Mouse (Mus musculus): Measurements from ENCODE around the gene Pak1ip1. TPM values are rescaled to one million over a fixed set of nuclear protein-coding genes. Genes with fewer than 3 reads are reported as not detected.

The Pak1ip1 gene
- total RNA-seq, 1 experiment = 117 TPM

GRCm38 (mm10) chr13:41030098-41030497 is 29.3 kb downstream of the Pak1ip1 start:
- Histone ChIP-seq H3K4me3 (ENCODE audit: insufficient read depth in 1 of 2, low read depth in 1 of 2, low read length in 2 of 2, poor library complexity in 1 of 2, severe bottlenecking in 1 of 2) (no peak overlapping the region), H3K27ac (ENCODE audit: insufficient read depth, low read depth, low read length, poor library complexity, severe bottlenecking) (no peak overlapping the region), H3K9me3 (ENCODE audit: control insufficient read depth, insufficient read depth, low read depth, low read length) (no peaks in the 10 kb centered on the region), H3K36me3 (ENCODE audit: control insufficient read depth, insufficient read depth, low read length, poor library complexity, severe bottlenecking) (no peaks in the 10 kb centered on the region), H3K4me1 (ENCODE audit: control insufficient read depth in 2 of 2, insufficient read depth in 2 of 2, low read length in 2 of 2, poor library complexity in 1 of 2) (0 out of 4 replicates have a peak, but pooled peaks cover 0 to 3% of the 10 kb centered on the region in 2 experiments), H3K9ac (ENCODE audit: insufficient read depth, low read depth, low read length, poor library complexity, severe bottlenecking) (no peak overlapping the region)
- DNase-seq (ENCODE audit: low read depth, low spot score) = no peak
- TF ChIP-seq ZC3H11A (IDR thresholded peaks at IDR 0.05; ENCODE audit: borderline replicate concordance, low read depth, low read length) = no peak
- no peak for TF ChIP-seq ZNF384 (IDR thresholded peaks at IDR 0.05; ENCODE audit: low read depth, low read length)
- no peak for TF ChIP-seq HCFC1 (IDR thresholded peaks at IDR 0.05; ENCODE audit: borderline replicate concordance, insufficient read depth, low read length)
- no peak for TF ChIP-seq CHD2 (IDR thresholded peaks at IDR 0.05; ENCODE audit: low read depth, low read length)
- no peak for TF ChIP-seq MAFK (IDR thresholded peaks at IDR 0.05; ENCODE audit: insufficient read depth, low read depth, low read length)
- in situ Hi-C loops (cut with MboI; ENCODE audit: low sequenced_read_pairs in 2 of 2, unreplicated experiment in 2 of 2) = no loop called here

- H3K4me1 ChIP-seq (ENCODE audit: control insufficient read depth in 2 of 2, insufficient read depth in 2 of 2, low read length in 2 of 2, poor library complexity in 1 of 2) = no peaks in the 10 kb centered on the region
- no peaks in the 10 kb centered on the region for H3K9me3 ChIP-seq (ENCODE audit: control insufficient read depth, insufficient read depth, low read depth, low read length)
- H3K9ac ChIP-seq (ENCODE audit: insufficient read depth, low read depth, low read length, poor library complexity, severe bottlenecking) = no peak overlapping the region
- no peak overlapping the region for H3K4me3 ChIP-seq (ENCODE audit: insufficient read depth in 1 of 2, low read depth in 1 of 2, low read length in 2 of 2, poor library complexity in 1 of 2, severe bottlenecking in 1 of 2)
- H3K27ac ChIP-seq (ENCODE audit: insufficient read depth, low read depth, low read length, poor library complexity, severe bottlenecking) = no peak overlapping the region
- TF ChIP-seq ZNF384 (IDR thresholded peaks at IDR 0.05; ENCODE audit: low read depth, low read length) (no peak), MAFK (IDR thresholded peaks at IDR 0.05; ENCODE audit: insufficient read depth, low read depth, low read length) (no peak), ZC3H11A (IDR thresholded peaks at IDR 0.05; ENCODE audit: borderline replicate concordance, low read depth, low read length) (no peak), CHD2 (IDR thresholded peaks at IDR 0.05; ENCODE audit: low read depth, low read length) (no peak), HCFC1 (IDR thresholded peaks at IDR 0.05; ENCODE audit: borderline replicate concordance, insufficient read depth, low read length) (no peak)
- in situ Hi-C loops (cut with MboI; ENCODE audit: low sequenced_read_pairs in 2 of 2, unreplicated experiment in 2 of 2) = no loop called here
- no peaks in the 10 kb centered on the region for H3K36me3 ChIP-seq (ENCODE audit: control insufficient read depth, insufficient read depth, low read length, poor library complexity, severe bottlenecking)
- no peak for DNase-seq (ENCODE audit: low read depth, low spot score)
Observed at GRCm38 (mm10) chr13:41042511-41042910, 41.7 kb downstream of the Pak1ip1 start.

- TF ChIP-seq CHD2 (IDR thresholded peaks at IDR 0.05; ENCODE audit: low read depth, low read length) (no peak), ZC3H11A (IDR thresholded peaks at IDR 0.05; ENCODE audit: borderline replicate concordance, low read depth, low read length) (no peak)
- no peak overlapping the region for H3K27ac ChIP-seq (ENCODE audit: insufficient read depth, low read depth, low read length, poor library complexity, severe bottlenecking)
- H3K9me3 ChIP-seq (ENCODE audit: control insufficient read depth, insufficient read depth, low read depth, low read length) = no peaks in the 10 kb centered on the region
- no peaks in the 10 kb centered on the region for H3K4me1 ChIP-seq (ENCODE audit: control insufficient read depth in 2 of 2, insufficient read depth in 2 of 2, low read length in 2 of 2, poor library complexity in 1 of 2)
- in situ Hi-C loops (cut with MboI; ENCODE audit: low sequenced_read_pairs in 2 of 2, unreplicated experiment in 2 of 2) = no loop called here
- no peak overlapping the region for H3K4me3 ChIP-seq (ENCODE audit: insufficient read depth in 1 of 2, low read depth in 1 of 2, low read length in 2 of 2, poor library complexity in 1 of 2, severe bottlenecking in 1 of 2)
- no peak overlapping the region for H3K9ac ChIP-seq (ENCODE audit: insufficient read depth, low read depth, low read length, poor library complexity, severe bottlenecking)
- DNase-seq (ENCODE audit: low read depth, low spot score) = no peak
- no peaks in the 10 kb centered on the region for H3K36me3 ChIP-seq (ENCODE audit: control insufficient read depth, insufficient read depth, low read length, poor library complexity, severe bottlenecking)
Observed at GRCm38 (mm10) chr13:41045901-41046300, 45.1 kb downstream of the Pak1ip1 start.

GRCm38 (mm10) chr13:41047280-41047679 is 46.5 kb downstream of the Pak1ip1 start:
- H3K9me3 ChIP-seq (ENCODE audit: control insufficient read depth, insufficient read depth, low read depth, low read length) = no peaks in the 10 kb centered on the region
- TF ChIP-seq ZNF384 (IDR thresholded peaks at IDR 0.05; ENCODE audit: low read depth, low read length) (no peak), MAFK (IDR thresholded peaks at IDR 0.05; ENCODE audit: insufficient read depth, low read depth, low read length) (no peak), ZC3H11A (IDR thresholded peaks at IDR 0.05; ENCODE audit: borderline replicate concordance, low read depth, low read length) (no peak), HCFC1 (IDR thresholded peaks at IDR 0.05; ENCODE audit: borderline replicate concordance, insufficient read depth, low read length) (no peak), CHD2 (IDR thresholded peaks at IDR 0.05; ENCODE audit: low read depth, low read length) (no peak)
- no peak overlapping the region for H3K4me3 ChIP-seq (ENCODE audit: insufficient read depth in 1 of 2, low read depth in 1 of 2, low read length in 2 of 2, poor library complexity in 1 of 2, severe bottlenecking in 1 of 2)
- no peak overlapping the region for H3K9ac ChIP-seq (ENCODE audit: insufficient read depth, low read depth, low read length, poor library complexity, severe bottlenecking)
- no peak for DNase-seq (ENCODE audit: low read depth, low spot score)
- H3K36me3 ChIP-seq (ENCODE audit: control insufficient read depth, insufficient read depth, low read length, poor library complexity, severe bottlenecking) = no peaks in the 10 kb centered on the region
- in situ Hi-C loops (cut with MboI; ENCODE audit: low sequenced_read_pairs in 2 of 2, unreplicated experiment in 2 of 2) = no loop called here
- no peak overlapping the region for H3K27ac ChIP-seq (ENCODE audit: insufficient read depth, low read depth, low read length, poor library complexity, severe bottlenecking)
- no peaks in the 10 kb centered on the region for H3K4me1 ChIP-seq (ENCODE audit: control insufficient read depth in 2 of 2, insufficient read depth in 2 of 2, low read length in 2 of 2, poor library complexity in 1 of 2)

GRCm38 (mm10) chr13:41051965-41052364 is 51.1 kb downstream of the Pak1ip1 start:
- Histone ChIP-seq H3K36me3 (ENCODE audit: control insufficient read depth, insufficient read depth, low read length, poor library complexity, severe bottlenecking) (no peaks in the 10 kb centered on the region), H3K9ac (ENCODE audit: insufficient read depth, low read depth, low read length, poor library complexity, severe bottlenecking) (no peak overlapping the region), H3K9me3 (ENCODE audit: control insufficient read depth, insufficient read depth, low read depth, low read length) (no peaks in the 10 kb centered on the region), H3K4me3 (ENCODE audit: insufficient read depth in 1 of 2, low read depth in 1 of 2, low read length in 2 of 2, poor library complexity in 1 of 2, severe bottlenecking in 1 of 2) (no peak overlapping the region), H3K27ac (ENCODE audit: insufficient read depth, low read depth, low read length, poor library complexity, severe bottlenecking) (no peak overlapping the region), H3K4me1 (ENCODE audit: control insufficient read depth in 2 of 2, insufficient read depth in 2 of 2, low read length in 2 of 2, poor library complexity in 1 of 2) (no peaks in the 10 kb centered on the region)
- no peak for TF ChIP-seq CHD2 (IDR thresholded peaks at IDR 0.05; ENCODE audit: low read depth, low read length)
- DNase-seq (ENCODE audit: low read depth, low spot score) = no peak
- in situ Hi-C loops (cut with MboI; ENCODE audit: low sequenced_read_pairs in 2 of 2, unreplicated experiment in 2 of 2) = no loop called here

Other genes with a start within 250 kb of the Pak1ip1 start
- gene Gcnt2, start 141.3 kb upstream of the Pak1ip1 start, total RNA-seq (2012; rRNA removed) = 21.8 and 35.6 TPM in 2 replicates
- 123 and 134 TPM in 2 replicates for gene Tmem14c, start 15.3 kb downstream of the Pak1ip1 start, total RNA-seq (2012; rRNA removed)
- 0.54 and 0.79 TPM in 2 replicates for gene Mak, start 78.7 kb downstream of the Pak1ip1 start, total RNA-seq (2012; rRNA removed)
- gene Gcm2, start 110.0 kb downstream of the Pak1ip1 start, total RNA-seq (2012; rRNA removed) = 0.37 and 0.40 TPM in 2 replicates
- gene Sycp2l, start 113.3 kb downstream of the Pak1ip1 start, total RNA-seq (2012; rRNA removed) = 0.85 and 2.0 TPM in 2 replicates
- 3.7 and 5.7 TPM in 2 replicates for gene Elovl2, start 219.4 kb downstream of the Pak1ip1 start, total RNA-seq (2012; rRNA removed)
- 5.5 and 7.4 TPM in 2 replicates for gene Smim13, start 248.8 kb downstream of the Pak1ip1 start, total RNA-seq (2012; rRNA removed)